Mouse (Mus musculus): ENCODE results near the gene Rpa1. TPM values are rescaled to one million over a fixed set of nuclear protein-coding genes. Genes with fewer than 3 reads are reported as not detected.

Rpa1 gene
- total and polyA plus RNA-seq, 2 experiments from 2014 or later, result 54.1 to 58.5 TPM

- Histone ChIP-seq H3K4me1 (ENCODE audit: insufficient read depth) (0 out of 2 replicates have a peak, but pooled peaks cover 3% of the 10 kb centered on the region), H3K27me3 (ENCODE audit: insufficient read depth, low read length) (no peaks in the 10 kb centered on the region), H3K9me3 (ENCODE audit: low read length) (no peaks in the 10 kb centered on the region), H3K4me2 (ENCODE audit: low read depth) (no peak overlapping the region), H3K4me3 (ENCODE audit: low read depth, low read length) (no peak overlapping the region), H3K9ac (no peak overlapping the region), H3K27ac (ENCODE audit: low read depth, low read length) (no peak overlapping the region), H3K36me3 (ENCODE audit: insufficient read depth) (peaks cover 5% of the 10 kb centered on the region)
- ATAC-seq, result no peak
- no peak for DNase-seq
- no peak for TF ChIP-seq CTCF (IDR thresholded peaks at IDR 0.05; ENCODE audit: low read depth)
- 94% methylated on average over 2 of the region's 2 CpGs for WGBS
Observed at GRCm38 (mm10) chr11:75343096-75343495, 5.0 kb downstream of the Rpa1 start.

- H3K36me3 ChIP-seq (ENCODE audit: insufficient read depth), result peaks cover 10% of the 10 kb centered on the region
- H3K27me3 ChIP-seq (ENCODE audit: insufficient read depth, low read length), result no peaks in the 10 kb centered on the region
- H3K4me1 ChIP-seq (ENCODE audit: insufficient read depth), result no peaks in the 10 kb centered on the region
- no peak overlapping the region for H3K4me3 ChIP-seq (ENCODE audit: low read depth, low read length)
- H3K9me3 ChIP-seq (ENCODE audit: low read length), result no peaks in the 10 kb centered on the region
- WGBS, result 55% methylated on average over 12 of the region's 12 CpGs
- H3K9ac ChIP-seq, result no peak overlapping the region
- H3K4me2 ChIP-seq (ENCODE audit: low read depth), result no peak overlapping the region
- peak; percentile 51; the same call in 1 of the 2 replicates for ATAC-seq
- no peak for TF ChIP-seq CTCF (IDR thresholded peaks at IDR 0.05; ENCODE audit: low read depth)
- peak overlapping the region; percentile 21; the same call in 1 of the 2 replicates for H3K27ac ChIP-seq (ENCODE audit: low read depth, low read length)
- no peak for DNase-seq
Observed at GRCm38 (mm10) chr11:75340698-75341345, 7.3 kb downstream of the Rpa1 start.

GRCm38 (mm10) chr11:75340076-75340475 lies 8.0 kb downstream of the Rpa1 start:
- Histone ChIP-seq H3K9ac (no peak overlapping the region), H3K36me3 (ENCODE audit: insufficient read depth) (peaks cover 10% of the 10 kb centered on the region), H3K27ac (ENCODE audit: low read depth, low read length) (0 out of 2 replicates have a peak overlapping the region, but pooled peaks have one; percentile 21), H3K4me3 (ENCODE audit: low read depth, low read length) (no peak overlapping the region), H3K27me3 (ENCODE audit: insufficient read depth, low read length) (no peaks in the 10 kb centered on the region), H3K9me3 (ENCODE audit: low read length) (no peaks in the 10 kb centered on the region), H3K4me1 (ENCODE audit: insufficient read depth) (no peaks in the 10 kb centered on the region), H3K4me2 (ENCODE audit: low read depth) (no peak overlapping the region)
- DNase-seq (no peak), ATAC-seq (no peak)
- WGBS, result 83% methylated on average over 14 of the region's 14 CpGs
- TF ChIP-seq CTCF (IDR thresholded peaks at IDR 0.05; ENCODE audit: low read depth), result no peak

- WGBS, result 95% methylated on average over 7 of the region's 7 CpGs
- Histone ChIP-seq H3K9ac (no peak overlapping the region), H3K4me2 (ENCODE audit: low read depth) (no peak overlapping the region), H3K27me3 (ENCODE audit: insufficient read depth, low read length) (no peaks in the 10 kb centered on the region), H3K36me3 (ENCODE audit: insufficient read depth) (peaks cover 10% of the 10 kb centered on the region), H3K4me3 (ENCODE audit: low read depth, low read length) (no peak overlapping the region), H3K9me3 (ENCODE audit: low read length) (no peaks in the 10 kb centered on the region), H3K4me1 (ENCODE audit: insufficient read depth) (no peaks in the 10 kb centered on the region), H3K27ac (ENCODE audit: low read depth, low read length) (no peak overlapping the region)
- DNase-seq (no peak), ATAC-seq (no peak)
- TF ChIP-seq CTCF (IDR thresholded peaks at IDR 0.05; ENCODE audit: low read depth), result no peak
Observed at GRCm38 (mm10) chr11:75337246-75337645, 10.9 kb downstream of the Rpa1 start.

- no peak for DNase-seq
- H3K36me3 ChIP-seq (ENCODE audit: insufficient read depth), result peaks cover 10% of the 10 kb centered on the region
- H3K9me3 ChIP-seq (ENCODE audit: low read length), result no peaks in the 10 kb centered on the region
- H3K4me1 ChIP-seq (ENCODE audit: insufficient read depth), result no peaks in the 10 kb centered on the region
- no peak for TF ChIP-seq CTCF (IDR thresholded peaks at IDR 0.05; ENCODE audit: low read depth)
- H3K9ac ChIP-seq, result no peak overlapping the region
- H3K4me2 ChIP-seq (ENCODE audit: low read depth), result no peak overlapping the region
- no peak overlapping the region for H3K27ac ChIP-seq (ENCODE audit: low read depth, low read length)
- no peaks in the 10 kb centered on the region for H3K27me3 ChIP-seq (ENCODE audit: insufficient read depth, low read length)
- WGBS, result 64% methylated on average over 8 of the region's 8 CpGs
- no peak overlapping the region for H3K4me3 ChIP-seq (ENCODE audit: low read depth, low read length)
- ATAC-seq, result 0 out of 2 replicates have a peak, but pooled peaks have one; percentile 16
Observed at GRCm38 (mm10) chr11:75336676-75337075, 11.4 kb downstream of the Rpa1 start.

- H3K27me3 ChIP-seq (ENCODE audit: insufficient read depth, low read length), result no peaks in the 10 kb centered on the region
- H3K9me3 ChIP-seq (ENCODE audit: low read length), result no peaks in the 10 kb centered on the region
- H3K36me3 ChIP-seq (ENCODE audit: insufficient read depth), result no peaks in the 10 kb centered on the region; the same call in 1 of the 2 replicates
- no peak overlapping the region for H3K4me2 ChIP-seq (ENCODE audit: low read depth)
- no peak for DNase-seq
- H3K9ac ChIP-seq, result no peak overlapping the region
- H3K27ac ChIP-seq (ENCODE audit: low read depth, low read length), result no peak overlapping the region
- TF ChIP-seq CTCF (IDR thresholded peaks at IDR 0.05; ENCODE audit: low read depth), result no peak
- 89% methylated on average over 7 of the region's 7 CpGs for WGBS
- H3K4me1 ChIP-seq (ENCODE audit: insufficient read depth), result no peaks in the 10 kb centered on the region
- ATAC-seq, result no peak
- H3K4me3 ChIP-seq (ENCODE audit: low read depth, low read length), result no peak overlapping the region
Observed at GRCm38 (mm10) chr11:75325969-75326311, 22.2 kb downstream of the Rpa1 start.

- H3K9ac ChIP-seq, result no peak overlapping the region
- H3K9me3 ChIP-seq (ENCODE audit: low read length), result no peaks in the 10 kb centered on the region
- no peak for ATAC-seq
- TF ChIP-seq CTCF (IDR thresholded peaks at IDR 0.05; ENCODE audit: low read depth), result no peak
- H3K27ac ChIP-seq (ENCODE audit: low read depth, low read length), result no peak overlapping the region
- no peaks in the 10 kb centered on the region for H3K27me3 ChIP-seq (ENCODE audit: insufficient read depth, low read length)
- WGBS, result 75% methylated on average over 16 of the region's 16 CpGs
- DNase-seq, result no peak
- H3K4me1 ChIP-seq (ENCODE audit: insufficient read depth), result no peaks in the 10 kb centered on the region
- no peaks in the 10 kb centered on the region; the same call in 1 of the 2 replicates for H3K36me3 ChIP-seq (ENCODE audit: insufficient read depth)
- no peak overlapping the region for H3K4me3 ChIP-seq (ENCODE audit: low read depth, low read length)
- H3K4me2 ChIP-seq (ENCODE audit: low read depth), result no peak overlapping the region
Observed at GRCm38 (mm10) chr11:75325116-75325968, 22.8 kb downstream of the Rpa1 start.

Measured in forebrain, postnatal 0 days (tissue).